Mouse (Mus musculus): ENCODE results near the gene Nat8f6. TPM values are rescaled to one million over a fixed set of nuclear protein-coding genes. Genes with fewer than 3 reads are reported as not detected.
"Not testable (repeated sequence)": the region's sequence is repeated elsewhere in the genome, so short reads cannot be mapped to it uniquely, and the experiment has no call there.

The Nat8f6 gene
- polyA plus RNA-seq (2016; fragmentation: Nextera tagmentation; extraction: Ambion mirVana) = not detected in 2 replicates

DNA sequence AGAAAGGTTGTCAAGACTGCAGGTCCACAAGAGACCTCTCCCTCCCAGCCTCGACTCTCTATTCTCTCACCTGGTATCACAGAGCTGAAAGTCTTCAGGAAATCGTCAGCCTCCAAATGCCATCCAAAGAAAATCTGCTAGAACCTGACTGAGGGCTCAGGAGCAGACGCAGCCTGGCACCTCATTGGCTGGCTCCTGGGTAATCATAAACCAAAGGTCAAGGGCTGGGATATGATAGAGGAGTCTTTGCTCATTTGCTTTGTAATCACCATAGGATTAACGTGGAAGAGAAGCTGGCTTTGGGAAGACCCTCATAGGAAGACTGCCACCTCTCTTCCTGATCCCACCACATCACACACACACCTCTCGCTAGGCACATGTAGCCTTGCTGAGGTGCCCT lies at the start of gene Nat8f6, which contains the start of gene Nat8f5:
Nat8f6 (minus strand) TSS at position 118 of the 400 bp plus-strand sequence.
Nat8f5 (minus strand) TSS at position 136 of the 400 bp plus-strand sequence.
- no peaks in the 10 kb centered on the region for H3K4me1 ChIP-seq
- no peak within 1 kb of the TSS for H3K4me2 ChIP-seq (replicated peaks)
- H3K9me3 ChIP-seq = no peaks in the 10 kb centered on the region
- H3K9ac ChIP-seq (replicated peaks) = no peak within 1 kb of the TSS
- no peak for ATAC-seq (ENCODE audit: low FRiP score, low read depth)
- H3K36me3 ChIP-seq = no peaks in the 10 kb centered on the region
- no peak within 1 kb of the TSS for H3K4me3 ChIP-seq
- H3K27ac ChIP-seq (replicated peaks) = no peak within 1 kb of the TSS
- WGBS = 88% methylated on average over 5 of the region's 5 CpGs
- H3K27me3 ChIP-seq = no peaks in the 10 kb centered on the region

DNA sequence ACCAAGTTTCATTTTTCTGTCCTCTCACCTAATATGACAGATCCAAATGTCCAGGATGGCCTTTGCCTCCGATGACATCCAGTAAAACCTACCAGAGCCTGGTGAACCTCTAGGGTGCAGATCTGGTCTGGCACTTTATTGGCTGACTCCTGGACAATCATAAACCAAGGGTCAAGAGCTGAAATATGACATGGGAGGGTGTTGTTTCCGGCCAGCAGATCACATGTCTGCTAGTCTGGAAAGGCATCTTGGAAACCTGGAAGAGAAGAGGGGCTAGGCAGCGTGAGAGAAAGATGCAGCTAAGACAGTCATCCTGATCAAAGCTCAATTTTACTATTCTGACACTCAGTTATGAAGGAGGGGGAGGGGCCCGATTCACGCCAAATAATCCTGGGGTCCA lies 48.3 kb upstream of the Nat8f6 start, which contains the start of gene Nat8f2:
Nat8f2 (minus strand) TSS at position 153 of the 400 bp plus-strand sequence.
- not testable (repeated sequence) for ATAC-seq (ENCODE audit: low FRiP score, low read depth); H3K36me3 ChIP-seq; H3K4me1 ChIP-seq; H3K4me3 ChIP-seq; H3K27ac ChIP-seq (replicated peaks); H3K9ac ChIP-seq (replicated peaks); H3K27me3 ChIP-seq; H3K4me2 ChIP-seq (replicated peaks); H3K9me3 ChIP-seq
- 92% methylated on average over 5 of the region's 5 CpGs for WGBS

DNA sequence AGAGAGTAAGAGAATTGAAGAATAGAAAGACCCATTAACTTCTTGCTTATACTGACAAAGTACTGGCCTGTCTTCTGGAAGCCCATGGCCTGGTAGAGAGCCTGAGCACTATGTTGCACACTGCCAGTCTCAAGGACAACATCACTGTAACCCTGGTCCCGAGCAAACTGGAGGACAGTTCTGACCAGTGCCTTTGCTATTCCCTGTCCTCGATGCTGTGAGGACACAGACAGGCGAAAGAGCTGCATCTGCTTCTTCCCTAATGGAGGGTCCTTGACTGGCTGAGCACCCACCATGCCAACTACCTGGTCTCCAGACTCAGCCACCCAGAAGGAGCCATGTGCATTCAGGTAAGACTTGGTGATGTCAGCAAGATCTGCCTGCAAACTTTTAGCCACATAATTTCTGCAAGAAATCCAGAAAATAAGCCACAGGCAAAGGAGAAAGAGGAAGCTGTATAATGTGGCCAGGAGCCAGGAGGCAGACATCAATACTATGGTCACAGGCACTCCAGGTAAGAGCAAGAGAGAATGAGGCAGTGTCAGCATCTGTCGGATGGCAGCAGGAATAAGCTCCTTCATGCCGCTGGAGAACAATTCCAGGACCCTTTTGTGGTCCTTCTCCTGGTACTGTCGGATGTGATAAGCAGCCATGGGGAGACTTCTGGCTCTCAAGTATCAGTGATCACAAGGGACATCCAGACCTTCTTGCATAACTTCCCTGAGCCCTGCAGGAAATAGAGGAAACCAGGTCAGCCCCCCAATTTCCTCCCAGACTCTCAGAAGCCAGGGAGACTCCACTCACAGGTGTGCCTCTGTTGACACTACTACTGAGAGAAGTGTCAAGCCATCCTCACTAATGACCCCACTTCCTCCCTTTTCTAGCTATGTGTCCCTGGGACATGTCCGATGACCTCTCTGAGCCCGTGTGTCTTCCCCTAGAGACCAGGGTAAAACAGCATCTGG lies 47.3 kb upstream of the Nat8f6 start:
- Histone ChIP-seq H3K27ac (replicated peaks) (no peak overlapping the region), H3K9me3 (no peaks in the 10 kb centered on the region), H3K4me2 (replicated peaks) (no peak overlapping the region), H3K4me3 (no peak overlapping the region), H3K4me1 (no peaks in the 10 kb centered on the region), H3K36me3 (no peaks in the 10 kb centered on the region), H3K27me3 (no peaks in the 10 kb centered on the region), H3K9ac (replicated peaks) (no peak overlapping the region)
- ATAC-seq (ENCODE audit: low FRiP score, low read depth) = no peak
- WGBS = 77% methylated on average over 8 of the region's 8 CpGs

DNA sequence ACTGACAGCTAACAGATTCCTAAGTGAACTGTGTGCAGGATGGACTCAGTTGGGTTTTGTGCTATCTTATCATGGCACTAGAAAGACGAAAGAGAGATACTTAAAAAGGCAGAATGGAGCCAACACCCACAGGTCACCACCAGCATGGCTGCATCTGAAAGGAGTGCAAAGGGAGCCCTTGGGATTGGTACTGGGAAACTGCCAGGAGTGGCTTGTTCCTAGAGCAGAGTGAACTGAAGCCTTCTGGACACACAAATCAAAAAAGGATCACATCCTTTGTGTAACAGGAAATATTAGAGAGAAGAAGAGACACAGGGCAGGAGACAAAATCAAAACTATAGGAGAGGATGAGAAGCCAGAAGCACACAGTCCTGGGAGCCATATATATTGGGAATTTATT lies 46.2 kb upstream of the Nat8f6 start:
- not testable (repeated sequence) for H3K27ac ChIP-seq (replicated peaks); H3K4me1 ChIP-seq; H3K36me3 ChIP-seq; H3K4me2 ChIP-seq (replicated peaks); ATAC-seq (ENCODE audit: low FRiP score, low read depth); H3K27me3 ChIP-seq; H3K9me3 ChIP-seq; H3K4me3 ChIP-seq; H3K9ac ChIP-seq (replicated peaks)
- WGBS = 74% methylated on average over 1 of the region's 1 CpGs

DNA sequence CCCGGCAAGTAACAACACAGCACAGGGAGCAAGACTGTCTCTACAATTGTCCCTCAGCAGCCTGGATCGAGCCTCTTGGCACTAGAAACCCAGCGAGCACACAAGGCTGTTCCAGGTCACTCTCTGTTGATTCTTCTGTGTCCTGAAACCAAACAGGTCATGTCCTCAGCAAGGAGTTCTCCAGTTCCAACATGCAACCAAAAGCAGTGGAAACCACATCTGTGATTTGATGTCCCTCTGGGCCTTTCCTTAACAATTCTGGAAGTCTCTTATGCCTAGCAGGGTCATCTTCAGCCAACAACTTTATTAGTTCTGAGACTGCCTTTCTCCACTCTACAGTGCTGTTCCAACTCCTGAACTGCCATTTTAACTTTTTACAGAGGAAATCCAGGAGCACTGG lies 45.4 kb upstream of the Nat8f6 start:
- WGBS = 91% methylated on average over 3 of the region's 3 CpGs
- not testable (repeated sequence) for H3K4me3 ChIP-seq; H3K9me3 ChIP-seq; H3K27ac ChIP-seq (replicated peaks); H3K9ac ChIP-seq (replicated peaks); H3K4me1 ChIP-seq; H3K36me3 ChIP-seq; H3K27me3 ChIP-seq; ATAC-seq (ENCODE audit: low FRiP score, low read depth); H3K4me2 ChIP-seq (replicated peaks)

DNA sequence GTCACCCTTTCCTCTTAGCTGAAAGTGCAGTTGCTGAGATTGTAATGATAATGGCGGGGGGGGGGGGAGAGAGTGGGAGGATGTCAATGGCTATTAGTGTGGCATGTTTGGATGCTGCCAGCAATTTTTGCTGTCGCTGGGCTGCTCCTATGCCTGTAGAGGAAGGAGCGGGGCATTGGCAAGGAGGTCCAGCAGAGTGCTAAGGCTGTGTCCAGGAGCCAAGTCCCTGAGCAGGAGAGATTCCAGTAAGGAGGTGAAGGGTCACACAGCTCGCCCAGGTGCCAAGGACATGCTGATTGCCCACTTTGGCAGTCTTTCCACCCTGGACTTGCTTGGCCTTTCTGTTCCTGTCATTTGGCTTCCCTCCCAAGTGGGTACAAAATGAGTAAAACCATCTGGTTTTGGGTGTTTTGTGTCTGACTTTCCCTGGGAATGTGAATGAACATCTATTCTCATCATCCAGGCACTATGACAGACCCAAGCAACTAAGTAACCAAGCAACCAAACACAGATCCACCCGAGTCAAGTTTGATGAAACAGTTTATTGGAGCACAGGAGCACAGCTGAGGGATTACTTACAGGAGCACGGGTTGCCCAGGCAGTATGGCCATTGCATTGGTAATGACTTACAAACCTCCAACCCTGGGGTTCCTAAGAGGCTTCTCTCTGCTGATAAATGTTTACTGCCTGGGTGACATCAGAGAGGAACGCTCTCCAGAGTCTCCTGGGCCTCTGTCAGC lies 44.3 kb upstream of the Nat8f6 start:
- H3K9me3 ChIP-seq; H3K36me3 ChIP-seq; H3K27ac ChIP-seq (replicated peaks); H3K27me3 ChIP-seq; H3K4me3 ChIP-seq; ATAC-seq (ENCODE audit: low FRiP score, low read depth); H3K4me1 ChIP-seq; H3K9ac ChIP-seq (replicated peaks); H3K4me2 ChIP-seq (replicated peaks): not testable (repeated sequence)
- 75% methylated on average over 6 of the region's 7 CpGs for WGBS

DNA sequence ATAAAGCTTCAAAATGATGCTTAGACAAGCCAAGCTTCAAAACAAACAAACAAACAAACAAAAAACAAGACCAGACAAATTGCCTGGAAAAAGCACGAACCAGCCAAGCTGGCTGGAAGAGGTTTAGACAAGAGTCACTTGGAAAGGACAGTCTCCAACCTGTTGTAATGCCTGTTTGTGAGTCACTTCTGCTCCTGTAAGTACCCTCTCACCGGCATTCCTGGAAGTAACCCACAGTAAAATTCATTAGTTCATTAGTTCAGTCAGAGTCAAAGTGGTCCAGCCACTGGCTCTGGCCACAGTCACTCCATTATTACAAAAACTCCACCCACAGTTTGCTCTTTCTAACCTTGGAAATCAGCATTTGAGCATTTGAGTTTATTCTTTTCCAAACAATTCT lies 43.1 kb upstream of the Nat8f6 start:
- no peak overlapping the region for H3K9ac ChIP-seq (replicated peaks)
- H3K4me3 ChIP-seq = no peak overlapping the region
- H3K36me3 ChIP-seq = no peaks in the 10 kb centered on the region
- no peaks in the 10 kb centered on the region for H3K27me3 ChIP-seq
- 88% methylated on average over 2 of the region's 2 CpGs for WGBS
- H3K4me2 ChIP-seq (replicated peaks) = no peak overlapping the region
- H3K27ac ChIP-seq (replicated peaks) = no peak overlapping the region
- H3K9me3 ChIP-seq = no peaks in the 10 kb centered on the region
- no peak for ATAC-seq (ENCODE audit: low FRiP score, low read depth)
- no peaks in the 10 kb centered on the region for H3K4me1 ChIP-seq

DNA sequence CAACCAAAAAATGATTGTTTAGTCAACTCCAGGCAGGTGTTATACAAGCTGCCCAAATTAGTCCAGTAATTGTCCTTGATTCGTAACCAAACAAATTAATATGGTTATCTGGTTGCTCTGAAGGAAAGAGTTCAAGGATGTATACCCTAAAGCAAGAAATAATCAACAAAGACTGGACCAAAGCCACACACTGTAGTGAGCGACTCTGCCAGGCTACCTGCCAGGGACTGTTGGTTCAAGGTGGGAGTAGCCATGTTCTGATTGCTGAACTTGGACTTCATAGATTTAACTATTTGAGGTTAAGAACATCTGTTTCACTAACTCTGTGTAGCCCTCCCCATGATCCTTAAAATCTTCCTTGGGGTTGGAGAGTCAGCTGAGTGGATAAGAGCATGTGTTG lies 42.4 kb upstream of the Nat8f6 start:
- no peak overlapping the region for H3K4me3 ChIP-seq
- ATAC-seq (ENCODE audit: low FRiP score, low read depth) = no peak
- H3K4me1 ChIP-seq = no peaks in the 10 kb centered on the region
- no peaks in the 10 kb centered on the region for H3K27me3 ChIP-seq
- no peak overlapping the region for H3K27ac ChIP-seq (replicated peaks)
- H3K4me2 ChIP-seq (replicated peaks) = no peak overlapping the region
- H3K9ac ChIP-seq (replicated peaks) = no peak overlapping the region
- WGBS = 84% methylated on average over 2 of the region's 2 CpGs
- no peaks in the 10 kb centered on the region for H3K36me3 ChIP-seq
- H3K9me3 ChIP-seq = no peaks in the 10 kb centered on the region

DNA sequence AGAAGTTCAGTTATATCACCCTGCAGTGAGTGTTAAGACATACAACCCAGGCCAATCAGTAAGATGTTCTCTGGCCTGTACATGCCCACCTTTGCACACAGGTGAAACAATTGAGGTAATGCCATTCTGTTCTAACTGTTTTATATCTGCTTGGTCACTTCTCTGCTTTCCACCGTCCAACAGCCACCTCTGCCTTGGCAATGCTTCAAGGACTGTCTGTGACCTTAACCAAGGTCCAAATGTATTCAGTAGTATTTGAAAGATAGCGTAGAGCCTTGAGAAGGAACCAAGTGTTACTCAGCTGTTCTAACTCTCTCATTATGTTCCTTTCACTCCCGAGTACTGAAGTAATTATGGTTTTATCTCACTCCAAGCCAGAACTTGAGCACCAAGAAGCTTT lies 41.8 kb upstream of the Nat8f6 start:
- no peaks in the 10 kb centered on the region for H3K9me3 ChIP-seq
- H3K27me3 ChIP-seq = no peaks in the 10 kb centered on the region
- H3K9ac ChIP-seq (replicated peaks) = no peak overlapping the region
- no peak overlapping the region for H3K27ac ChIP-seq (replicated peaks)
- H3K4me2 ChIP-seq (replicated peaks) = no peak overlapping the region
- no peak for ATAC-seq (ENCODE audit: low FRiP score, low read depth)
- H3K4me1 ChIP-seq = no peaks in the 10 kb centered on the region
- no peaks in the 10 kb centered on the region for H3K36me3 ChIP-seq
- no peak overlapping the region for H3K4me3 ChIP-seq
- 81% methylated on average over 3 of the region's 3 CpGs for WGBS

DNA sequence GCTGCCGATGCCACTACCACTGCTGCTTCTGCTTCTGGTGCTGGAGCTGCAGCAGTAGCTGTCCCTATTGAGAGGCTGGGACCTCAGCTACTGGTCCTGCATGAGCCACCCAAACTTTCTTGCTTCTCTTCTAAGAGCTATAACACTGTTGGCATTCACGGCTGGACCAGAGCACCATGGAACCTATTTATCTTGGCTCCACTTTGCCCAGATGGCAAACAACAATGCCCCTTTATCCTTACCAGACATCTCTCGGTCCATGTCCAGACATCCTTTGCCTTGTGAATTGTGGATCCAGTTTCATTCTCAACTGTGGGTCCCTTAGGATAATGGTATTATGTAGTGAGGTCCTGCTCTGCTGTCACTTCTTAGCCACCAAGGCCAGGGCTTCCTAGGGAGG lies 40.5 kb upstream of the Nat8f6 start:
- no peaks in the 10 kb centered on the region for H3K4me1 ChIP-seq
- no peak overlapping the region for H3K4me3 ChIP-seq
- H3K27me3 ChIP-seq = no peaks in the 10 kb centered on the region
- no peak overlapping the region for H3K4me2 ChIP-seq (replicated peaks)
- no peak overlapping the region for H3K9ac ChIP-seq (replicated peaks)
- H3K27ac ChIP-seq (replicated peaks) = no peak overlapping the region
- H3K9me3 ChIP-seq = no peaks in the 10 kb centered on the region
- H3K36me3 ChIP-seq = no peaks in the 10 kb centered on the region
- WGBS = 85% methylated on average over 3 of the region's 3 CpGs
- ATAC-seq (ENCODE audit: low FRiP score, low read depth) = no peak

DNA sequence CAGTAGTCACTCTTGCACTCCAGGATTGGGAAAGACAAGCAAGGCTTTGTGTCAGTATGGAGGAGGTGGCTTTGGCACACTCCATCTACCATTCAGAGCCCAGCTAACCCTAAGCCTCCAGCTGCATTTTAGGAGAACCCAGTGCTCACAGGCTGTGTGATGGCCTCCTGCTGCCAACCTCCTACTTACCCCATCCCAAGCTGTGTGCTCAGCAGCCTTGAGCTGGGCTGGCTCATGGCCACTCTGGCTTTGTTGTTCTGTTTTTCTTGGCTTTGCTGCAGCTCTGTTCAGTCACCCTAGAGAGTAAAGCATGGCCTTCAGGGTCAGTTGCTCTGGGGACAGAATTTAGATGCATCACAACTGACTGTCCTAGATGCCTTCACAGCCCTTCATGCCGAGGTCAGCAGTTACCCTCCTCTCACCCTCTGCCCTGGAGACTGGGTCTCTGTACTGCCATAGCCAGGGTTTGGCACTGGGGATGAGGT lies 35.5 kb upstream of the Nat8f6 start:
- Histone ChIP-seq H3K27me3 (no peaks in the 10 kb centered on the region), H3K9ac (replicated peaks) (no peak overlapping the region), H3K4me3 (no peak overlapping the region), H3K9me3 (no peaks in the 10 kb centered on the region), H3K36me3 (no peaks in the 10 kb centered on the region), H3K4me1 (no peaks in the 10 kb centered on the region), H3K4me2 (replicated peaks) (no peak overlapping the region), H3K27ac (replicated peaks) (no peak overlapping the region)
- ATAC-seq (ENCODE audit: low FRiP score, low read depth) = no peak
- 83% methylated on average over 1 of the region's 1 CpGs for WGBS

DNA sequence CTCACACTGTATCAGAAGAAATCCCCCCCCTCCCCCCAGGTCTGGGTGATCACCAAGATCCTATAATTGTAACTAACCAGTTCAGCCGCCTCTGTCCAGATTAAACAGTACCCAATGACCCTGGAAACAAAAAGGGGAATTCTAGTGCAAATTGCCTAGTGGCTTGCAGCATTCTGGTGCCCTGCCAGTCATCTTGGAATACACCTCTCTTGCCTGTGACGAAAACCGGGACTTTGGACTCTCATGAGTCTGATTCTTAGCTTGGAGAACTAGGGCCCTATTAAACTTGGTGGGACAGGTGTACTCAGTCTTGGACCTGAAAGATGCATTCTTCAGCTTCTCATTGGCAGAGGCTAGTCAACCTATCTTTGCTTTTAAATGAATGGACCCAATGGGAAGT lies 32.7 kb upstream of the Nat8f6 start:
- WGBS = 79% methylated on average over 3 of the region's 3 CpGs
- no peak overlapping the region for H3K4me2 ChIP-seq (replicated peaks)
- peaks cover 4% of the 10 kb centered on the region; the same call in 1 of the 2 replicates for H3K4me1 ChIP-seq
- no peak overlapping the region for H3K4me3 ChIP-seq
- no peak overlapping the region for H3K9ac ChIP-seq (replicated peaks)
- no peaks in the 10 kb centered on the region for H3K9me3 ChIP-seq
- no peaks in the 10 kb centered on the region for H3K27me3 ChIP-seq
- H3K36me3 ChIP-seq = no peaks in the 10 kb centered on the region
- no peak for ATAC-seq (ENCODE audit: low FRiP score, low read depth)
- no peak overlapping the region for H3K27ac ChIP-seq (replicated peaks)

Data from midbrain, embryonic 12.5 days (tissue).